Mouse (Mus musculus): ENCODE results near the gene Ccdc181. TPM values are rescaled to one million over a fixed set of nuclear protein-coding genes. Genes with fewer than 3 reads are reported as not detected.

The Ccdc181 gene
- total and polyA plus RNA-seq, 2 experiments from 2014 or later, result 12.6 to 29.0 TPM

- no peak for TF ChIP-seq CTCF (IDR thresholded peaks at IDR 0.05)
- Histone ChIP-seq H3K9ac (replicated peaks; ENCODE audit: low read length, poor library complexity, severe bottlenecking) (no peak overlapping the region), H3K4me3 (ENCODE audit: low read depth, low read length) (no peak overlapping the region), H3K36me3 (ENCODE audit: insufficient read depth, low read length) (no peaks in the 10 kb centered on the region), H3K4me1 (ENCODE audit: insufficient read depth, low read length) (no peaks in the 10 kb centered on the region), H3K4me2 (ENCODE audit: low read depth, low read length, poor library complexity, severe bottlenecking) (no peak overlapping the region), H3K9me3 (ENCODE audit: low read length) (no peaks in the 10 kb centered on the region), H3K27ac (ENCODE audit: low read depth, low read length) (no peak overlapping the region), H3K27me3 (ENCODE audit: insufficient read depth, low read length) (no peaks in the 10 kb centered on the region)
- ATAC-seq (ENCODE audit: low FRiP score), result no peak
- WGBS, result 77% methylated on average over 14 of the region's 14 CpGs
- no peak for DNase-seq (ENCODE audit: low spot score)
Measured at GRCm38 (mm10) chr1:164319542-164320140, 44.3 kb downstream of the Ccdc181 start.

- ATAC-seq (ENCODE audit: low FRiP score) (peak; percentile 21; the same call in 1 of the 2 replicates), DNase-seq (ENCODE audit: low spot score) (peak; percentile 74)
- Histone ChIP-seq H3K27ac (ENCODE audit: low read depth, low read length) (no peak overlapping the region), H3K27me3 (ENCODE audit: insufficient read depth, low read length) (no peaks in the 10 kb centered on the region), H3K9ac (replicated peaks; ENCODE audit: low read length, poor library complexity, severe bottlenecking) (no peak overlapping the region), H3K4me2 (ENCODE audit: low read depth, low read length, poor library complexity, severe bottlenecking) (no peak overlapping the region), H3K4me1 (ENCODE audit: insufficient read depth, low read length) (no peaks in the 10 kb centered on the region), H3K36me3 (ENCODE audit: insufficient read depth, low read length) (no peaks in the 10 kb centered on the region), H3K9me3 (ENCODE audit: low read length) (no peaks in the 10 kb centered on the region), H3K4me3 (ENCODE audit: low read depth, low read length) (no peak overlapping the region)
- 53% methylated on average over 5 of the region's 5 CpGs for WGBS
- no peak for TF ChIP-seq CTCF (IDR thresholded peaks at IDR 0.05)
Measured at GRCm38 (mm10) chr1:164320731-164321130, 45.3 kb downstream of the Ccdc181 start.

- Histone ChIP-seq H3K27ac (ENCODE audit: low read depth, low read length) (peak overlapping the region; percentile 26; the same call in 1 of the 2 replicates), H3K4me3 (ENCODE audit: low read depth, low read length) (no peak overlapping the region), H3K9me3 (ENCODE audit: low read length) (no peaks in the 10 kb centered on the region), H3K36me3 (ENCODE audit: insufficient read depth, low read length) (no peaks in the 10 kb centered on the region), H3K27me3 (ENCODE audit: insufficient read depth, low read length) (no peaks in the 10 kb centered on the region), H3K4me2 (ENCODE audit: low read depth, low read length, poor library complexity, severe bottlenecking) (no peak overlapping the region), H3K4me1 (ENCODE audit: insufficient read depth, low read length) (no peaks in the 10 kb centered on the region), H3K9ac (replicated peaks; ENCODE audit: low read length, poor library complexity, severe bottlenecking) (no peak overlapping the region)
- ATAC-seq (ENCODE audit: low FRiP score) (no peak), DNase-seq (ENCODE audit: low spot score) (no peak)
- no peak for TF ChIP-seq CTCF (IDR thresholded peaks at IDR 0.05)
- 58% methylated on average over 10 of the region's 10 CpGs for WGBS
Measured at GRCm38 (mm10) chr1:164321408-164321807, 46.0 kb downstream of the Ccdc181 start.

GRCm38 (mm10) chr1:164322987-164323650, 47.7 kb downstream of the Ccdc181 start:
- DNase-seq (ENCODE audit: low spot score), result no peak
- ATAC-seq (ENCODE audit: low FRiP score), result no peak
- Histone ChIP-seq H3K4me1 (ENCODE audit: insufficient read depth, low read length) (no peaks in the 10 kb centered on the region), H3K9me3 (ENCODE audit: low read length) (no peaks in the 10 kb centered on the region), H3K27ac (ENCODE audit: low read depth, low read length) (no peak overlapping the region), H3K4me3 (ENCODE audit: low read depth, low read length) (no peak overlapping the region), H3K27me3 (ENCODE audit: insufficient read depth, low read length) (no peaks in the 10 kb centered on the region), H3K4me2 (ENCODE audit: low read depth, low read length, poor library complexity, severe bottlenecking) (no peak overlapping the region), H3K36me3 (ENCODE audit: insufficient read depth, low read length) (0 out of 2 replicates have a peak, but pooled peaks cover under 1% of the 10 kb centered on the region), H3K9ac (replicated peaks; ENCODE audit: low read length, poor library complexity, severe bottlenecking) (no peak overlapping the region)
- TF ChIP-seq CTCF (IDR thresholded peaks at IDR 0.05), result no peak
- WGBS, result 89% methylated on average over 8 of the region's 8 CpGs

GRCm38 (mm10) chr1:164324221-164324620, 48.8 kb downstream of the Ccdc181 start:
- WGBS, result 92% methylated on average over 4 of the region's 4 CpGs

GRCm38 (mm10) chr1:164324878-164325277, 49.5 kb downstream of the Ccdc181 start:
- WGBS, result 93% methylated on average over 2 of the region's 2 CpGs
- H3K36me3 ChIP-seq (ENCODE audit: insufficient read depth, low read length), result 0 out of 2 replicates have a peak, but pooled peaks cover 5% of the 10 kb centered on the region
- TF ChIP-seq CTCF (IDR thresholded peaks at IDR 0.05), result no peak
- H3K9ac ChIP-seq (replicated peaks; ENCODE audit: low read length, poor library complexity, severe bottlenecking), result no peak overlapping the region
- no peak for ATAC-seq (ENCODE audit: low FRiP score)
- no peaks in the 10 kb centered on the region for H3K4me1 ChIP-seq (ENCODE audit: insufficient read depth, low read length)
- no peak overlapping the region for H3K4me2 ChIP-seq (ENCODE audit: low read depth, low read length, poor library complexity, severe bottlenecking)
- no peaks in the 10 kb centered on the region for H3K9me3 ChIP-seq (ENCODE audit: low read length)
- no peak overlapping the region for H3K4me3 ChIP-seq (ENCODE audit: low read depth, low read length)
- no peak overlapping the region for H3K27ac ChIP-seq (ENCODE audit: low read depth, low read length)
- no peaks in the 10 kb centered on the region for H3K27me3 ChIP-seq (ENCODE audit: insufficient read depth, low read length)
- DNase-seq (ENCODE audit: low spot score), result no peak

More at GRCm38 (mm10) chr1:164324221-164324620, 48.8 kb downstream of the Ccdc181 start:
- Histone ChIP-seq H3K4me3 (ENCODE audit: low read depth, low read length) (no peak overlapping the region), H3K36me3 (ENCODE audit: insufficient read depth, low read length) (0 out of 2 replicates have a peak, but pooled peaks cover 5% of the 10 kb centered on the region), H3K4me2 (ENCODE audit: low read depth, low read length, poor library complexity, severe bottlenecking) (no peak overlapping the region), H3K27me3 (ENCODE audit: insufficient read depth, low read length) (no peaks in the 10 kb centered on the region), H3K9me3 (ENCODE audit: low read length) (no peaks in the 10 kb centered on the region), H3K27ac (ENCODE audit: low read depth, low read length) (no peak overlapping the region), H3K9ac (replicated peaks; ENCODE audit: low read length, poor library complexity, severe bottlenecking) (no peak overlapping the region), H3K4me1 (ENCODE audit: insufficient read depth, low read length) (no peaks in the 10 kb centered on the region)
- ATAC-seq (ENCODE audit: low FRiP score) (no peak), DNase-seq (ENCODE audit: low spot score) (no peak)
- no peak for TF ChIP-seq CTCF (IDR thresholded peaks at IDR 0.05)
